Mouse (Mus musculus) megakaryocyte, embryonic 14.5 days (primary cell): ENCODE results near the gene Tnfrsf23.

Experiments
- FLI1 ChIP-seq: IDR thresholded peaks from 2 replicates; pipeline ENCODE4 v1.6.1; 2012; ENCODE audit warnings: low read length, inconsistent platforms, mixed read lengths
- GATA1 ChIP-seq: IDR thresholded peaks from 3 replicates; pipeline ENCODE4 v1.6.1; 2012; ENCODE audit warnings: mixed read lengths, low read length, inconsistent platforms, borderline replicate concordance

GRCm38 (mm10) chr7:143626178-143626577, 59.5 kb downstream of the Tnfrsf23 start:
- TF ChIP-seq GATA1 (no peak), FLI1 (no peak)
